Mouse (Mus musculus): ENCODE data around the gene Skida1. TPM values are rescaled to one million over a fixed set of nuclear protein-coding genes. Genes with fewer than 3 reads are reported as not detected.

Gene Skida1
- polyA plus RNA-seq, 1 experiment from 2014 or later = 17.7 TPM

DNA sequence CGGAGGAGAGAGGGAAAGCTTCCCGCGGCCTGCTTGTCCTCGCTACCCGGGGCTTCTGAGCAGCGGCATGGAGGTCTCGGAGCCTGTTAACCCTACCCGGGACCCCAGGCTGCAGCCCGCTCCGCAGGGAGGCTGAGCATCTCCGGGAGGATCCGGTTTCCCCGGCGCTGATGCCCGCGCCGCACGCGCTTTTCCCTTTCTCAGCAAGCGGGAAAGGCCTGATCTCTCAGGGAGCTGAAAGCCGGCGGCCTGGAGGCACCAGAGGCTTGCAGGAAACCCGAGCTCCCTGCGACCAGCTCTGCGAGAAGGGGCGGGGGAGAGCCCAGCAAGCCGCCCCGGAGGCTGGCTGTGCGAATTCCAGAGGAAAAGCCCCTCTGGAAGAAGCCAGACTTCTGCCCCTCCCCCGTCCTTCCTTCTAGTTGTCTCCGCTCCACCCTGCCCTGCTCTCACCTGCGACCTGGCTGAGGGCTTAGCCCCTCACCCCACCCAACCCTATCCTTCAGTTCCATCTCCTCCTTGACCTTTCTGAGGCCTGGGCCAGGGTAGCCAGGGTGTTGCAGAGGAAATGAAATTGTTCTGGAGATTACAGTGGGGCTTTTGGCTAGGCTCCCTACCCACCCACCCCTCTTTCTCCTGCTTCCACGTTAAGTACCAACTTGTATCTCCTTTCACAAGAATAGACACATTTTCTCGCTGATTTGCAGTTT lies 16.9 kb downstream of the Skida1 start:
- peak overlapping the region; percentile 81 for H3K4me2 ChIP-seq (replicated peaks)
- H3K36me3 ChIP-seq = no peaks in the 10 kb centered on the region
- WGBS = under 1% methylated on average over 34 of the region's 34 CpGs
- peak overlapping the region; percentile 35 for H3K4me3 ChIP-seq
- H3K9ac ChIP-seq = peak overlapping the region; percentile 76
- H3K27me3 ChIP-seq = no peaks in the 10 kb centered on the region
- H3K9me3 ChIP-seq (replicated peaks) = no peaks in the 10 kb centered on the region
- H3K27ac ChIP-seq = peak overlapping the region; percentile 73
- ATAC-seq (ENCODE audit: low FRiP score) = no peak
- peaks cover 54% of the 10 kb centered on the region for H3K4me1 ChIP-seq

DNA sequence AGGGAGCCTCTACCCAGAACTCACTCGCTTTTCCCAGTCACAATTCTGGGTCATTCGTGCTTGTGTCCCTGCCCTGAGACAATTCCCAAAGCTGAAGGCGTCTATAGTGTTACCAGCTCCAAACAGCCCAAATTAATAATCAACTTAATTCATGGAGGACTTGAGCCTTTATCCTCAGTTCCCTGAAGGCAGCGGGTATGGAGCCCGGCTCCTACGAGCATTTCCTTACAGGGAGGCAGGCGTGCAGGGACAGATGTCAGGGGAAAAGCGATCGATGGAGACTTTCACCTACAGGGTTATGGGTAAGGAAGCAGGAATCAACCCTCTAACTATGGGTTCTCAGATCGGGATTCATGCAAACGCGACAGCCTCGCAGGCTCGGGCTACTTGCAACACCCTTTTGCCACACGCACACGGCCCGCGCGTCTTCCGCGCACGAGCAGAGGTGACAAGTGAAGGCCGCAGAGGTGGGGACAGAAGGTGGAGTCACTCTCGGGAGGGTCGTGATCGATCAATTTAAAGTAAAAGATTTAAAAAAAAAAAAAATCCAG lies 17.5 kb downstream of the Skida1 start:
- no peaks in the 10 kb centered on the region for H3K36me3 ChIP-seq
- H3K4me3 ChIP-seq = peak overlapping the region; percentile 35
- WGBS = 1% methylated on average over 26 of the region's 26 CpGs
- peak overlapping the region; percentile 76 for H3K9ac ChIP-seq
- peak overlapping the region; percentile 73 for H3K27ac ChIP-seq
- H3K9me3 ChIP-seq (replicated peaks) = no peaks in the 10 kb centered on the region
- H3K27me3 ChIP-seq = no peaks in the 10 kb centered on the region
- peaks cover 57% of the 10 kb centered on the region for H3K4me1 ChIP-seq
- peak overlapping the region; percentile 81 for H3K4me2 ChIP-seq (replicated peaks)
- no peak for ATAC-seq (ENCODE audit: low FRiP score)

- peak overlapping the region; percentile 35; the same call in 1 of the 2 replicates for H3K4me3 ChIP-seq
- peaks cover 56% of the 10 kb centered on the region for H3K4me1 ChIP-seq
- H3K9me3 ChIP-seq (replicated peaks) = no peaks in the 10 kb centered on the region
- WGBS = 9% methylated on average over 8 of the region's 8 CpGs
- ATAC-seq (ENCODE audit: low FRiP score) = no peak
- peak overlapping the region; percentile 73; the same call in 1 of the 2 replicates for H3K27ac ChIP-seq
- H3K9ac ChIP-seq = 0 out of 2 replicates have a peak overlapping the region, but pooled peaks have one; percentile 1
- H3K36me3 ChIP-seq = no peaks in the 10 kb centered on the region
- peak overlapping the region; percentile 81 for H3K4me2 ChIP-seq (replicated peaks)
- no peaks in the 10 kb centered on the region for H3K27me3 ChIP-seq
Observed at GRCm38 (mm10) chr2:18030581-18030980, 18.3 kb downstream of the Skida1 start.

GRCm38 (mm10) chr2:18029656-18030055 lies 19.2 kb downstream of the Skida1 start:
- 0 out of 2 replicates have a peak overlapping the region, but pooled peaks have one; percentile 47 for H3K9ac ChIP-seq

DNA sequence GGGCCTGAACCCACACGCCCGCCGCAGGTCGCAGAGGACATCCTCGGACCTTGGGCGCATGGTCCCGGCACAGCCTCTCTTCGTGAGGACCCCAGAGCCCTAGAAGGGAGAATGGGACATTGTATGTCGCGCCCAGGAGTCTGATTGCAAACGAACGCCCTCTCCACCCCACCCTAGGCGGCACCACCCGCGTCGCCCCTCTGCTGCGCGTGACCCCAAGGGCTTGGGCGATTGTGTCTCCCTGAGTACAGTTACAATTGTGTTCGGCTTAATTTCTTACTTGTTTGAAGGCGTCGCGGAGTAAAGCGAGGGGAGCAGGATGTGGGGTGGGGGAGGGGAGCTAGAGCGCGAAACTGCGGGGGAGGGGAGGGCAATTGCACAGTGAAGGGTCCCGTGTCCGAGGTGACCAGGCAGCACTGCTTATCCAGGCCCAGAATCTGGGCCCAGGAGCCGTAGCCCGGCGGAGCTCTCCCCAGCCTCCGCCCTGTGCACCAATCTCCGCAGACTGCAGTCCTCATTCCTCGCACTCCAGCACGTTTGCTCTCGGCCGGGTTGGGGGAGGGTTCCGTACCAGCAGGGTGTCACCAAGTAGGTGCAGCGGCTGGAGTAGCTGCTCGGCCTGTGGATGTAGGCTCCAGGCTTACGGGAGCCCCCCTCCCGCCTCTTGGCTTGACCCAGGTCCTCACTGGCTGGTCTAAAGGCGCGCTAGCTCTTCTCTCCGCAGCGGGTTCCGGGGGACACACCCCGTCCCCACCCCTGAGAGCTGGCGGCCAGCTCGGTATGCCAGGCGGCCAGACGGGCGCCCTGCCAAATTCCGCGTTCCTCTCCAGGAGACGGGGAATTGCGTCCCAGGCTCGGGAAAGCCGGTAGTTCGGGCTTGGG lies 20.5 kb downstream of the Skida1 start:
- H3K4me3 ChIP-seq = peak overlapping the region; percentile 63
- no peaks in the 10 kb centered on the region for H3K9me3 ChIP-seq (replicated peaks)
- peak overlapping the region; percentile 96 for H3K4me2 ChIP-seq (replicated peaks)
- no peaks in the 10 kb centered on the region for H3K36me3 ChIP-seq
- peak overlapping the region; percentile 100 for H3K27ac ChIP-seq
- H3K4me1 ChIP-seq = peaks cover 40% of the 10 kb centered on the region
- peak; percentile 67 for ATAC-seq (ENCODE audit: low FRiP score)
- peak overlapping the region; percentile 93 for H3K9ac ChIP-seq
- under 1% methylated on average over 59 of the region's 61 CpGs for WGBS
- H3K27me3 ChIP-seq = no peaks in the 10 kb centered on the region

More at GRCm38 (mm10) chr2:18029656-18030055, 19.2 kb downstream of the Skida1 start:
- WGBS = 37% methylated on average over 7 of the region's 7 CpGs
- H3K27me3 ChIP-seq = no peaks in the 10 kb centered on the region
- peak overlapping the region; percentile 96 for H3K4me2 ChIP-seq (replicated peaks)
- H3K4me1 ChIP-seq = peaks cover 53% of the 10 kb centered on the region
- H3K4me3 ChIP-seq = no peak overlapping the region
- no peak overlapping the region; the same call in 1 of the 2 replicates for H3K27ac ChIP-seq
- no peaks in the 10 kb centered on the region for H3K36me3 ChIP-seq
- ATAC-seq (ENCODE audit: low FRiP score) = no peak
- H3K9me3 ChIP-seq (replicated peaks) = no peaks in the 10 kb centered on the region

- Histone ChIP-seq H3K4me2 (replicated peaks) (peak overlapping the region; percentile 96), H3K4me1 (peaks cover 32% of the 10 kb centered on the region), H3K9ac (peak overlapping the region; percentile 93), H3K4me3 (peak overlapping the region; percentile 63), H3K27me3 (no peaks in the 10 kb centered on the region), H3K36me3 (no peaks in the 10 kb centered on the region), H3K27ac (peak overlapping the region; percentile 100), H3K9me3 (replicated peaks) (no peaks in the 10 kb centered on the region)
- under 1% methylated on average over 44 of the region's 44 CpGs for WGBS
- peak; percentile 85 for ATAC-seq (ENCODE audit: low FRiP score)
Observed at GRCm38 (mm10) chr2:18027448-18028139, 21.3 kb downstream of the Skida1 start.

GRCm38 (mm10) chr2:18026116-18026947 lies 22.5 kb downstream of the Skida1 start:
- Histone ChIP-seq H3K9me3 (replicated peaks) (no peaks in the 10 kb centered on the region), H3K4me2 (replicated peaks) (peak overlapping the region; percentile 96), H3K9ac (peak overlapping the region; percentile 63), H3K36me3 (no peaks in the 10 kb centered on the region), H3K4me1 (peaks cover 20% of the 10 kb centered on the region), H3K27me3 (no peaks in the 10 kb centered on the region), H3K4me3 (peak overlapping the region; percentile 63), H3K27ac (peak overlapping the region; percentile 100)
- 1% methylated on average over 44 of the region's 44 CpGs for WGBS
- peak; percentile 43 for ATAC-seq (ENCODE audit: low FRiP score)

DNA sequence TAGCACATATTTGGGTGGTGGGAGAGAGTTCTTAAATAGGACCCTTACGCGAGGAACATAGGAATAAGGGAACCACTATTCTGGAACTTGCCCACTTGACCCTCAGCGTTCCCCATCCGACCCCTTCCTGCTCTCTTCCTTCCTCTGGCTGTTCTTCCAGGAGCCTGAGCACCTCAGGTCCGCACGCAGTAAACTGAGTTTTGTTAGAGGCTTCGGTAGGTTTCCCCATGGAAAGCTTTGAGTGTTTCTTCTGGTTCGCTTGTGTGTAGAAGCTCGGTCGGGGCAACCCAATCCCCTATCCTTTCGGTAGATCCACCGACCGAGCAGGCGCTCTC lies 23.1 kb downstream of the Skida1 start:
- 1% methylated on average over 14 of the region's 14 CpGs for WGBS
- no peak for ATAC-seq (ENCODE audit: low FRiP score)

DNA sequence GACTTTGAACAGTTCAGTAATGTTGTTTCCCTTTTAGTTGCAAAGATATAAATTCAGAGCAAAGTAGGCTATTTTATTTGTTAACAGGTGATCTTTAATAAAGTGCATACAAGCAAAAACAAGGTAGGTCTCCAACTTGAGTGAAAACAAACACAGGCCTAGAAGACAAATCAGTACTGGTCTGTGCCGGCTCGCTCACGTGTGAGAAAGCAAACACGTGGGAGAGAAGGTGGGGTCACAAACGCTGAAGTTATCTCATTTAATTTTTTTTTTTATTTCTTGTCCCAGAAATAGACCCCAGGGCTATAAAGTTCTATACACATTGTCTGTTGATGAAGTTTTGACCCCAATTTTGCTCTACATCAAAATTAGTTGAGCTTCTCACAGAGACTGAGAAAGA lies 23.7 kb downstream of the Skida1 start:
- H3K27me3 ChIP-seq = no peaks in the 10 kb centered on the region
- H3K4me2 ChIP-seq (replicated peaks) = peak overlapping the region; percentile 96
- no peak overlapping the region; the same call in 1 of the 2 replicates for H3K4me3 ChIP-seq
- no peak overlapping the region for H3K27ac ChIP-seq
- H3K9me3 ChIP-seq (replicated peaks) = no peaks in the 10 kb centered on the region
- H3K36me3 ChIP-seq = no peaks in the 10 kb centered on the region
- 26% methylated on average over 5 of the region's 5 CpGs for WGBS
- ATAC-seq (ENCODE audit: low FRiP score) = no peak
- H3K4me1 ChIP-seq = peaks cover 12% of the 10 kb centered on the region
- no peak overlapping the region for H3K9ac ChIP-seq

More for the DNA sequence above, 23.1 kb downstream of the Skida1 start:
- no peaks in the 10 kb centered on the region for H3K36me3 ChIP-seq
- H3K27ac ChIP-seq = peak overlapping the region; percentile 100
- peak overlapping the region; percentile 63 for H3K9ac ChIP-seq
- H3K4me1 ChIP-seq = peaks cover 16% of the 10 kb centered on the region
- no peaks in the 10 kb centered on the region for H3K9me3 ChIP-seq (replicated peaks)
- no peaks in the 10 kb centered on the region for H3K27me3 ChIP-seq
- peak overlapping the region; percentile 96 for H3K4me2 ChIP-seq (replicated peaks)
- H3K4me3 ChIP-seq = peak overlapping the region; percentile 63

DNA sequence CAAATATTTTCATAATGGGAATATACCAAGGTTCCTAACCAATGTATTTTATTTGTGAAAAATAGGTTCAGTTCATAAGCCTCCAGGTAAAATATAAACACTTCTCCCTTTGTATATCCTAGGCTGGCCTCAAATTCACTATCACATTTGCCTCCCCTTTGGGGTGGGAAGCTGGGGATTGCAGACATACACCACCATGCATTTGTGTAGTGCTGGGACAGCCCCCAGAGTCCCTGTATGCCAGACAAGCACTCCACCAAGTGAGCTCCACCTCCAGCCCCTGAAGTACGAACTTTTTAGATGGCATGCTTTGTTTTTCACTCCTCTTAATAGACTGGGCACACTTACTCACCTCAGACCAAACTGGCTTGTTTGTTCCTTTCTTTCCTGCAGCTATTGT lies 26.0 kb downstream of the Skida1 start:
- Histone ChIP-seq H3K36me3 (no peaks in the 10 kb centered on the region), H3K4me1 (peaks cover 9% of the 10 kb centered on the region; the same call in 1 of the 2 replicates), H3K27ac (no peak overlapping the region), H3K9ac (no peak overlapping the region), H3K4me2 (replicated peaks) (no peak overlapping the region), H3K4me3 (no peak overlapping the region), H3K27me3 (no peaks in the 10 kb centered on the region), H3K9me3 (replicated peaks) (no peaks in the 10 kb centered on the region)
- 43% methylated on average over 1 of the region's 1 CpGs for WGBS
- ATAC-seq (ENCODE audit: low FRiP score) = no peak

GRCm38 (mm10) chr2:18019122-18019521 lies 29.7 kb downstream of the Skida1 start:
- no peak for ATAC-seq (ENCODE audit: low FRiP score)
- Histone ChIP-seq H3K9ac (no peak overlapping the region), H3K27me3 (no peaks in the 10 kb centered on the region), H3K4me2 (replicated peaks) (no peak overlapping the region), H3K4me3 (no peak overlapping the region), H3K36me3 (no peaks in the 10 kb centered on the region), H3K4me1 (no peaks in the 10 kb centered on the region), H3K27ac (no peak overlapping the region), H3K9me3 (replicated peaks) (no peaks in the 10 kb centered on the region)
- 70% methylated on average over 1 of the region's 1 CpGs for WGBS
